Mouse (Mus musculus) spleen, postnatal 10 days (tissue): ENCODE data around the gene 6330403K07Rik.
A peak's percentile ranks its signal among the peaks of the same experiment; 100 is the strongest.

Experiments used
- DNase-seq, 2 experiments: peaks; one replicate each; pipeline ENCODE4 v3.0.0; 2021 to 2022; ENCODE audit warnings: low spot score in 2 of 2

6330403K07Rik gene

DNA sequence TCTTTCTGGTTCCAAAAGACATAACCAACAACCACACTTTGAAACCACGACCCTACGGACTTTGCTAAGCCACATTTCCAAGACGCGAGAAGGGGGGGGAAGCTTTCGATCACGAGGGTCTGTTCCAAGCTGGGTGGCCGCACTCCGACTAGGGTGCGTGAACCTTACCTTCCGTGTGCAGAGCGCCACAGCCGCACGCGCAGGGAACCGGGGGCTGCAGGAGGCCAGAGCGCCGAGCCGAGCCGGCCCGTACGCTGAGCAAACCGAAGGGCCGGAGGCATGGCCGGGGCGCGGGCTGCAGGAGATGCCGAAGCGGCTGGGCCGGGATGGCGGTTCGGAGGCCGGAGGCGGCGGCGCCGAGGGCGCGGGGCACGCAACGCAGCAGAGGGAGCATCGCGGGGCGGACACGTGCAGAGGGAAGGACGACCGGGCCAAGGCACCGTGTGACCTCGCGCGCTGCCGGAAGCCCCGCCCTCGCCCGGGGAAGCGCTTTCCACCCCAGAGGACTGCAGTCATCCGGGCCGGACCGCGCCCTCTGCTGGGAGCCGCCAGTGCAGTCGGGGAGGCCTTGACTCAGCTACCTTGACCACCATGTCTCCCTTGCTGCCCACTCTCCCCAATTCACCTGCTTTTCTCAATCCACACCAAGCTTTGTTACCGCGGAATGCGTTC is 50.6 kb downstream of the 6330403K07Rik start, which contains the start of gene C1qbp:
TSS of gene C1qbp (minus strand) at position 470 of the 672 bp plus-strand sequence.
- peak; percentile 94 to 97 for DNase-seq

DNA sequence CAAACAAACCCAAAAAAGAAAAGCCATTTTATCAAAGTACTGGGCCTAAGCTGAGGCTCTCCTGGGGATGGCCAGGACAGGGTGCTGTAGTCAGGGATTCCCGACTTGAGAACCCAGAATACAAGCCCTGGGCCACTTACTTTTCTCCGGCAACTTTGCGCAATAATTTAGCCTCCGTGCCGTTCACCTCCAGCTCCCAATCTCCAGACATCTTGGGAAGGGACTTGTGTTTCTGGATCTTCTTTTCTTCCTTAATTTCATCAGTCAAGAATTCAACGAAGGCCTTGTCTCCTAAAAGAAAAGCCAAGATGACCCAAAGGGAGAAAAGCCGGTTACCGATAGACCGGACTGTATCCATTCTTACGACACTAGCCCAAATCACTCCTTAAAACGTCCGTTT is 51.3 kb downstream of the 6330403K07Rik start:
- DNase-seq: no peak
